Mouse (Mus musculus) ES-E14 (cell line): ENCODE data around the gene Ppp1r15a. TPM values are rescaled to one million over a fixed set of nuclear protein-coding genes. Genes with fewer than 3 reads are reported as not detected.
A peak's percentile ranks its signal among the peaks of the same experiment; 100 is the strongest.
"Not testable (repeated sequence)": the region's sequence is repeated elsewhere in the genome, so short reads cannot be mapped to it uniquely, and the experiment has no call there.

Experiments
- DNase-seq: peaks from one replicate; pipeline ENCODE4 v3.0.0-alpha.2; 2013; ENCODE audit warnings: low read depth, low spot score
- H3K27ac ChIP-seq: 2 replicates; pipeline ENCODE4 v1.5.1; 2012; ENCODE audit warnings: low read depth, mild to moderate bottlenecking, low read length, moderate library complexity, mixed read lengths; ENCODE audit not compliant: poor library complexity, insufficient read depth, severe bottlenecking
- H3K36me3 ChIP-seq: 2 replicates; pipeline ENCODE4 v1.6.1; 2012; ENCODE audit warnings: mild to moderate bottlenecking, low read length, moderate library complexity, mixed read lengths; ENCODE audit not compliant: control insufficient read depth, poor library complexity, insufficient read depth, severe bottlenecking
- H3K4me1 ChIP-seq, 2 experiments: fragments of 150-350 bp in 1 of 2; sonication (generic) in 1 of 2; 2 replicates each; pipeline ENCODE4 v1.6.1; 2012; ENCODE audit warnings: low read length in 2 of 2, mild to moderate bottlenecking in 1 of 2, mixed read lengths in 1 of 2; ENCODE audit not compliant: control insufficient read depth in 2 of 2, insufficient read depth in 2 of 2, poor library complexity in 1 of 2
- H3K4me3 ChIP-seq, 2 experiments: fragments of 150-350 bp in 1 of 2; sonication (generic) in 1 of 2; 2 replicates each; pipeline ENCODE4 v1.5.1; 2012; ENCODE audit warnings: low read length in 2 of 2, low read depth in 1 of 2, mild to moderate bottlenecking in 1 of 2, mixed read lengths in 1 of 2; ENCODE audit not compliant: insufficient read depth in 1 of 2, poor library complexity in 1 of 2, severe bottlenecking in 1 of 2
- H3K9ac ChIP-seq: 2 replicates; pipeline ENCODE4 v1.6.1; 2012; ENCODE audit warnings: low read depth, mild to moderate bottlenecking, low read length, mixed read lengths; ENCODE audit not compliant: poor library complexity, insufficient read depth, severe bottlenecking
- H3K9me3 ChIP-seq: fragments of 150-350 bp; sonication (generic); 2 replicates; pipeline ENCODE4 v1.6.1; 2012; ENCODE audit warnings: low read depth, mild to moderate bottlenecking, low read length; ENCODE audit not compliant: control insufficient read depth, insufficient read depth
- CHD2 ChIP-seq: IDR thresholded peaks from 2 replicates; pipeline ENCODE4 v1.6.1; 2014; ENCODE audit warnings: mild to moderate bottlenecking, low read depth, low read length, inconsistent platforms
- HCFC1 ChIP-seq: IDR thresholded peaks from 2 replicates; pipeline ENCODE4 v1.6.1; 2012; ENCODE audit warnings: low read length, inconsistent platforms, borderline replicate concordance; ENCODE audit not compliant: insufficient read depth
- MAFK ChIP-seq: IDR thresholded peaks from 2 replicates; pipeline ENCODE4 v1.6.1; 2014; ENCODE audit warnings: mild to moderate bottlenecking, low read depth, low read length, inconsistent platforms; ENCODE audit not compliant: insufficient read depth
- ZC3H11A ChIP-seq: IDR thresholded peaks from 2 replicates; pipeline ENCODE4 v1.6.1; 2012; ENCODE audit warnings: low read depth, mild to moderate bottlenecking, inconsistent platforms, low read length, borderline replicate concordance
- ZNF384 ChIP-seq: IDR thresholded peaks from 2 replicates; pipeline ENCODE4 v1.6.1; 2012; ENCODE audit warnings: low read depth, low read length, inconsistent platforms
- in situ Hi-C, 2 experiments: fragments of 600-800 bp; cut with MboI; formaldehyde crosslinking; loops; one replicate each; pipeline ENCODE4 v1.15.1; 2025; ENCODE audit warnings: low sequenced_read_pairs in 2 of 2, inconsistent platforms in 1 of 2; ENCODE audit not compliant: unreplicated experiment in 2 of 2
- total RNA-seq: library from RNA; depleted of rRNA; stranded (reverse); fragments of 300-350 nt; gene quantifications from 2 replicates; pipeline ENCODE4 v1.2.3, GENCODE M21; 2012

Gene Ppp1r15a
- total RNA-seq, 1 experiment = 37.9 TPM

DNA sequence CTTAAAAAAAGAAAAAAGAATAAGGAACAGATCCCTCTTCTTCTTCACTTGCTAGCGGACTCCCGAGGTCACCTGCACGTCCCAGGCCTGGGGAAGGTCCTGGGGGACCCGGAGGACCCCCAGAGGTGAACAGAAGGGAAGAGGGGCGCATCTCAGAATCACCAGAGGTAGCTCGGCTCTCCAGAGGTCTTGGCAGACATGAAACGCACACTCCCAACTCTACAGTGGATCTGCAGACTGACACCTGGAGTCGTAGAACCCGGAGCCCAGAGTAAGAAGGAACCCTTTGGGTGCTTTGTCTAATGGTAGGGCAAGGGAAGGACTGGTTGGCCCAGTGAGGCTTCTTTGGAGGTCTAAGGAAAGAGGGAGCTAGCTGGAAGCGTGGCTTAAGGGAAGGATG lies 11.5 kb upstream of the Ppp1r15a start:
- no peak for DNase-seq
- in situ Hi-C loops = no loop called here
- peak overlapping the region; percentile 74 for H3K9ac ChIP-seq
- H3K4me1 ChIP-seq = peaks cover 2 to 9% of the 10 kb centered on the region in 2 experiments; a peak in 2 of 4 replicates
- H3K36me3 ChIP-seq = no peaks in the 10 kb centered on the region
- no peaks in the 10 kb centered on the region for H3K9me3 ChIP-seq
- H3K4me3 ChIP-seq = peak overlapping the region; percentile 81 to 87
- no peak overlapping the region for H3K27ac ChIP-seq
- TF ChIP-seq MAFK (no peak), ZC3H11A (no peak), HCFC1 (no peak), ZNF384 (no peak), CHD2 (no peak)

DNA sequence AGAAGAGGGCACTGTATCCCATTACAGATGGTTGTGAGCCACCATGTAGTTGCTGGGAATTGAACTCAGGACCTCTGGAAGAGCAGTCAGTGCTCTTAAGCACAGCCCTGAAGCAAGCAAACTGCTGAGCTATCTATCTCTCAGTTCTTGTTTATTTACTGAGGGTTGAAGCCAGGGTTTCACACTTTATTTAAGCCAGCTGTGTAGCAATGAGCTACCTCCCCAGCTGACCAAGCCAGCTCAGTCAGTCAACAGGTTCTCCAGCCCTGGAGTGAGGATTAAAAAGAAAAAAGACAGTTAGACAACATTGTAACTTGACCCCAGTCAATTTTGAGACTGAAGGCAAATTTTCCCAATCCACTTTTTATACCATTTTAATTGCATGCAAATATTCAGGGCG lies 9.6 kb upstream of the Ppp1r15a start:
- H3K4me3 ChIP-seq = no peak overlapping the region
- H3K9me3 ChIP-seq = no peaks in the 10 kb centered on the region
- H3K9ac ChIP-seq = no peak overlapping the region
- H3K36me3 ChIP-seq = no peaks in the 10 kb centered on the region
- H3K27ac ChIP-seq = no peak overlapping the region
- peaks cover 2 to 18% of the 10 kb centered on the region in 2 experiments; a peak in 2 of 4 replicates for H3K4me1 ChIP-seq
- DNase-seq = no peak
- TF ChIP-seq HCFC1 (no peak), ZNF384 (no peak), MAFK (no peak), ZC3H11A (no peak), CHD2 (no peak)
- in situ Hi-C loops = no loop called here

DNA sequence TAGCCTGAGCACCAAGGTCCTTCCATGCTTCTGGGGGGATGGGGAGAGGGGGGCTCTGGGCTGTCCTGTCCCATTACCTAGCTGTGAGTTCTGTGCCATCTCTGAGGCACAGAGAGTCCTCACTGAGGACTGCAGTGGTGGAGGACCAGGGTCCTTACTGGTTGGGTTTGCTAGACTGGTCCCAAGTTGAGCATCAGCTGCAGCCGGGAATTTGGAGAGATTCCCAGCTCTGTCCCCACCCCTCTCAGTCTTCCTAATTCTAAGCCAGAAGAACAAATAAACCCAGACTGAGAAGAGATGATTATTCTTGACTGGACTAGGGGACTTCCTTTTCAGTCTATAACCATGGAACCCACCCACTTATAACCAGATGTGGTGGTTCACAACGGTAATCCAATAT lies 4.6 kb upstream of the Ppp1r15a start:
- no peaks in the 10 kb centered on the region for H3K36me3 ChIP-seq
- H3K27ac ChIP-seq = no peak overlapping the region
- no peak overlapping the region for H3K4me3 ChIP-seq
- peaks cover 0 to 24% of the 10 kb centered on the region in 2 experiments; a peak in 2 of 4 replicates for H3K4me1 ChIP-seq
- no peak overlapping the region for H3K9ac ChIP-seq
- no peaks in the 10 kb centered on the region for H3K9me3 ChIP-seq
- TF ChIP-seq MAFK = no peak
- TF ChIP-seq ZC3H11A = no peak
- TF ChIP-seq CHD2 = no peak
- no peak for TF ChIP-seq ZNF384
- TF ChIP-seq HCFC1 = no peak
- DNase-seq = no peak
- in situ Hi-C loops = no loop called here

DNA sequence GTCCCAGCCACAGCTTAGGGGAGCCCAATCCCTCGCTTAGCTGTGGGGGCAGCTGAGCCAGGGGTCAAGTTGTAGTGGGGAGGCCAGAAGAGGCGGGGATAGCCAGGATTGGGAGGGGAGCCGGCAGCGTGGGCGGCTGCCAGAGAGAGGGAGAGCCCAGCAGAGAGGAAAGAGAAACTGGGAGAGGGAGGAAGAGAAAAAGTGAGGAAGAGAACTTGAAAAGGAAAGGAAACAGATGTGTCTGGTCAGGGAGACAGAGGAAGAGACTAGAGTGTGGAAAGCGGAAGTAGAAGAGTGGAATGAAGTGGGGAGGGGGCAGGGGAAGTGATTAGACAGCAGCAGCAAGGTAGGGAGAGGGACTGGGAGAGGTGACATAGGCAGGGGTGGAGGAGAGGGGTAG lies 3.4 kb upstream of the Ppp1r15a start:
- TF ChIP-seq ZNF384 (no peak), ZC3H11A (no peak), CHD2 (no peak), MAFK (no peak), HCFC1 (no peak)
- Histone ChIP-seq H3K4me3 (no peak overlapping the region), H3K27ac (no peak overlapping the region), H3K36me3 (peaks cover 5% of the 10 kb centered on the region), H3K9me3 (no peaks in the 10 kb centered on the region), H3K9ac (peak overlapping the region; percentile 27; the same call in 1 of the 2 replicates), H3K4me1 (peaks cover 1 to 30% of the 10 kb centered on the region in 2 experiments; a peak in 2 of 4 replicates)
- in situ Hi-C loops = no loop called here
- no peak for DNase-seq

DNA sequence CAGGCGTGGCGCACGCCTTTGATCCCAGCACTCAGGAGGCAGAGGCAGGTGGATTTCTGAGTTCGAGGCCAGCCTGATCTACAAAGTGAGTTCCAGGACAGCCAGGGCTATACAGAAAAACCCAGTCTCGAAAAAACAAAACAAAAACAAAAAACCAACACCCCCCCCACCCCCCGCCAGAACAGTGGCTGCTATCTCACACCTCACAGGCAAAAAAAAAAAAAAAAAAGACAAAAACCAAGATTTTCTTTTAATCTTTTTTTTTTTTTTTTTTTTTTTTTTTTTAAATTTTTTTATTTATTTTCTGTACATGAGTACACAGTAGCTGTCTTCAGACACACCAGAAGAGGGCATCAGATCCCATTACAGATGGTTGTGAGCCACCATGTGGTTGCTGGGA lies 1.1 kb upstream of the Ppp1r15a start:
- in situ Hi-C loops, DNase-seq: not testable (repeated sequence)
- peaks cover 2 to 33% of the 10 kb centered on the region in 2 experiments; a peak in 2 of 4 replicates for H3K4me1 ChIP-seq

More for the DNA sequence above, 1.1 kb upstream of the Ppp1r15a start:
- Histone ChIP-seq H3K9ac (0 out of 2 replicates have a peak overlapping the region, but pooled peaks have one; percentile 4), H3K36me3 (peaks cover 18% of the 10 kb centered on the region)
- H3K9me3 ChIP-seq, H3K4me3 ChIP-seq, H3K27ac ChIP-seq: not testable (repeated sequence)
